In genomic region chr11:43311000-43311399, GRCm38 (mm10) we compare ENCODE assay signal across 23 mouse cellular contexts.
"Had no signal": no experiment of that assay in that cellular context is flagged by ENCODE, and none has a peak within 500 bp of the region (broad histone marks: within the 10 kb centered on the region; RNA-seq: fewer than 3 reads in every experiment).

No protein-coding gene starts in this region.

- H3K36me3 ChIP-seq: intestine, embryonic 15.5 days; kidney, embryonic 15.5 days; limb, embryonic 10.5 days; limb, embryonic 13.5 days; liver, embryonic 12.5 days; liver, embryonic 15.5 days; lung, embryonic 15.5 days; neural tube, embryonic 12.5 days; neural tube, embryonic 15.5 days; stomach, embryonic 15.5 days had no signal

- H3K27me3 ChIP-seq: intestine, embryonic 15.5 days; kidney, embryonic 15.5 days; limb, embryonic 13.5 days; liver, embryonic 12.5 days; liver, embryonic 15.5 days; lung, embryonic 15.5 days; megakaryocyte, embryonic 14.5 days; neural tube, embryonic 12.5 days; neural tube, embryonic 15.5 days; stomach, embryonic 15.5 days had no signal

- H3K9me3 ChIP-seq: intestine, embryonic 15.5 days; kidney, embryonic 15.5 days; limb, embryonic 10.5 days; limb, embryonic 13.5 days; liver, embryonic 12.5 days; liver, embryonic 15.5 days; lung, embryonic 15.5 days; megakaryocyte, embryonic 14.5 days; neural tube, embryonic 12.5 days; neural tube, embryonic 15.5 days; stomach, embryonic 15.5 days had no signal

- H3K27ac ChIP-seq: intestine, embryonic 15.5 days; kidney, embryonic 15.5 days; limb, embryonic 10.5 days; limb, embryonic 13.5 days; liver, embryonic 12.5 days; liver, embryonic 15.5 days; lung, embryonic 15.5 days; neural tube, embryonic 12.5 days; neural tube, embryonic 15.5 days; stomach, embryonic 15.5 days had no signal

- H3K4me1 ChIP-seq: intestine, embryonic 15.5 days; kidney, embryonic 15.5 days; limb, embryonic 10.5 days; limb, embryonic 13.5 days; liver, embryonic 12.5 days; liver, embryonic 15.5 days; lung, embryonic 15.5 days; megakaryocyte, embryonic 14.5 days; neural tube, embryonic 12.5 days; neural tube, embryonic 15.5 days; stomach, embryonic 15.5 days had no signal

- H3K4me2 ChIP-seq: intestine, embryonic 15.5 days; kidney, embryonic 15.5 days; limb, embryonic 13.5 days; liver, embryonic 12.5 days; liver, embryonic 15.5 days; lung, embryonic 15.5 days; neural tube, embryonic 12.5 days; neural tube, embryonic 15.5 days; stomach, embryonic 15.5 days had no signal

- DNase-seq: kidney, adult 11 months; kidney, adult 8-10 months; kidney, postnatal 10 days; kidney, postnatal 36 days; liver; lung, adult 18-20 months; lung, postnatal 10 days; lung, postnatal 36 days; right cerebral cortex, adult 18-20 months; right cerebral cortex, postnatal 14 days; spleen, adult 18-20 months; thymus, postnatal 36 days had no signal

- H3K9ac ChIP-seq: intestine, embryonic 15.5 days; kidney, embryonic 15.5 days; limb, embryonic 13.5 days; liver, embryonic 12.5 days; liver, embryonic 15.5 days; lung, embryonic 15.5 days; neural tube, embryonic 12.5 days; neural tube, embryonic 15.5 days; stomach, embryonic 15.5 days had no signal

- ATAC-seq: intestine, embryonic 15.5 days; liver, embryonic 12.5 days had no signal

- H3K4me3 ChIP-seq: intestine, embryonic 15.5 days; kidney, embryonic 15.5 days; limb, embryonic 10.5 days; limb, embryonic 13.5 days; liver, embryonic 12.5 days; liver, embryonic 15.5 days; lung, embryonic 15.5 days; megakaryocyte, embryonic 14.5 days; neural tube, embryonic 12.5 days; neural tube, embryonic 15.5 days; stomach, embryonic 15.5 days had no signal
